Mouse (Mus musculus) embryo, embryonic 9.5 days (tissue): Measurements from ENCODE around the gene Vamp9.
A peak's percentile ranks its signal among the peaks of the same experiment; 100 is the strongest.

Source experiments
- DNase-seq: peaks from one replicate; pipeline ENCODE4 v3.0.0-alpha.2; 2017; ENCODE audit errors: extremely low spot score

Vamp9 gene

DNA sequence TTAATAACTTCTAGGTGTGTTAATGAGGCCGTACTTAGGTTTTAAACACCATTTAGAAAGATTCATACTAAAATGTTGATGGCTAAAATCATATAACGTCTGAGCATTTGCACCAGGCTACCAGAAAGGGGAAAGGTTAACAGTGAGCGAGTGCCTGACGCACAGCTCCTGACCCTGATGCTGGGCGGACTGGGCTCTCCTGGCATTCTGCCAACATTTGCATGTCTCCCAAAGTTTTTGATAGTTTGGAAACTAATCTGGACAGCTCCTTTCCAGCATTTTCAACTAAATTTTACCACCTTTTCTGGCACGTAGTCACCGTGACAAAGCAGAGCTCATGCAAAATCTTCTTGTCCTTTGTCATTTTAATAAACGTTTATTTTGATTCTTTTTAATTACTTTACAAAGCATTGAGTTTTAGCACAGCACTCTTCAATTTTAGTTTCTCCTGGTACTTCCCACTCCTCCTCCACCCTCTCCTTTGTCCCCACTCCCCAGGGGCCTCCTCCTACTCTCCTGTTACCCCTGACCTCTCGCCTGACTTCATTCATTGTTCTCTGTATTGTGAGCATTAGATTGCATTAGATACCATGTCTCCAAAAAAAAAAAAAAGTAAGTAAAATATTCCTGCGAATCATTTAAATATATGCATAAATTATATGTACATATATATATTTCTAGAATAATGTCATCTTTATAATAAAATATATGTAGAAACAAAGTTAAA, 35.9 kb downstream of the Vamp9 start:
- DNase-seq = no peak

DNA sequence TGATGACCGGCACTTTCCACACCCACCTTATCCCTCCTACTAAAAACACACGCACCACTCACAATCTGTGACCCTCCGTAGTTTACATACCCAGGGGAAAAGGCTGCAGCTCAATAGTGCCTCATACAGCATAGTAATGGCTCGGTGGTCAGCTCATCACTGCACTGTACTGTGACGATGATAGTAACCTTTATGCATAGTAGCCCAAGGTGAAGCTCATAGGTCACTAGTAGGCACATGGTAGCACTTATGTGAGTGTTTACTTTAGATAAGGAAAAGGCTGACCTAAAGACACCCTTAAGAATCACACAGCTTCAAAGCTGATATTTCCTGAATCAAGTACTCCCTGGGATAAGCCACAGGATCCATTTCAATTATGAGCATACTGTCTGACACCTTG, 46.5 kb downstream of the Vamp9 start:
- DNase-seq = no peak

GRCm38 (mm10) chr5:99953883-99954282, 47.8 kb downstream of the Vamp9 start:
- DNase-seq = no peak

- DNase-seq = no peak
These were observed 52.6 kb downstream of the Vamp9 start for GRCm38 (mm10) chr5:99958666-99959065.

DNA sequence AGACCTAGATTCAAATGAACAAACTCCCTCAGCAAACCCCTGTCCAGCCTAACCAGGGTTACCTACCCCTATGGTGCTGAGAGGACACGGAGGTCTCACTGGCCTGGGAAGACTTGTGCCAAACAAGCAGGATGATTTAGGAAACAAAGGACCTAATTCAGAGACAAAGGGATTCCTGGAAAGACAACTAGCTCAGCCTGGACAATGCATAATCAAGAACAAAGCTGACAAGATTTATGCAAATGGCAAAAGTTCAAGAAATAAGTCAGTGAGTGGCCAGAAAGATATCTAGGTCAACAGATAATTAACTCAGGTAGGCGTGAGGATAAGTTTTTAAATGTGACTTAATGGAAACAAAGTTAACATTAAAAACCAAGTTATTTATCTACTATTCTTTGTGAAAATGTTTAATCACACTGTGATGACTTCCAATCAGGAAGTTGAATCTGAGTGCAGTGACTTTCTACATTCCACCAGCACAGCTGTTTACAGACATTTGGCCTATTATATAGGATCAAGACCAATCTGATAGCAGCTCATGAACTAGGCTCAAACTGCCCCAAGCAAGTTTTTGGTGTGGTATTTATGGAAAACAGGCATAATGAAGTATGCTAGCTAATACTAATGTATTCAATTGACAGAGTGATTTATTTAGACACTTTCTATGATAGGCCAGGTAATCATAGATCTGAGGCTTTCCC, 53.3 kb downstream of the Vamp9 start:
- no peak for DNase-seq

DNA sequence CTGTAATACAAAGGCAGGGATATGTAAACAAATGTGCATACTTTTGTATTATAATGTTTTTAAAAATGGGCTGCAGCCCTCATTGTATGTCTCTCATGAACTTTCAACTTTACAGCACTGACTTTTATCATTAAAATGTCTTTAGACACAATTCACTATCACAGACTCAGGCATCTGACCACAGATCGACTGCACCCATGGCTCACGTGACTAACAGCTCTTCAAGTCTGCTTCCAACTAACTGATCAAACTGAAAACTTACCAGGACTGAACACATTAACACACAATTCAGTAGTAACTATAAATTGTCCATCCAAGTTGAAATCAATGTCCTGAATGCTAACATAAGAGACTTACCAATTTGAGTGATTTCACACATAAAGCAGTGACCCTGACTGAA, 53.9 kb downstream of the Vamp9 start:
- no peak for DNase-seq

- DNase-seq = no peak
These were observed 67.9 kb downstream of the Vamp9 start for GRCm38 (mm10) chr5:99973941-99974340.

- no peak for DNase-seq
These were observed 69.0 kb downstream of the Vamp9 start for GRCm38 (mm10) chr5:99975061-99975460.

GRCm38 (mm10) chr5:99975776-99976175, 69.7 kb downstream of the Vamp9 start:
- no peak for DNase-seq

DNA sequence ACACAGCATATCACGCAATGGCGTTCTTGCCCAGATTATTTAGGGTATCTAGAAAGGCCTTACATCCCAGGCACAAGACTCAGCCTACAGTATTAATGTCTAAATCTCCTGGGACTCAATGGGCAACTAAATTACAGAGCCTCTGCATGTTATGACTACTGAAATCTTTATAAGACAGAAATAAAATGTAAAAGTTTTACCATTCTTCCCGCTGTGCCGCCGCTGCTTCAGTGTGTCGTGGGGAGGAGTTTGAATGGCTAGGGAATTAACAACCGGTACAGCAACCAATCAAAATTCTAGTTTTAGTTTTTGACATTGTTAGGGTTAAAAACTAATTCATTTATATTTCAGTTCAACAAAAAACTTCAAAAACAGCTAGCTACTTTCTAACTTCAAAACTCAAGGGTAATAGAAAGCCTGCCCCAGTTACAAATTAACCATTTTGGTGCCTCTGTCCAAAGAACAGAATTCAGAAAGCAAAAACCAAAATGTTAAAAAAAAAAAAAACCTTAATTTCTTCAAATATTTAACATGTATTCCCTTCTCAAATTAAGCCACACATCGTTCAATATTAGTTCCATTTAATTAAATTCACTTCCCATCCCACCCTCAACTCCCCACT, 70.4 kb downstream of the Vamp9 start:
- no peak for DNase-seq

- DNase-seq = peak; percentile 84
These were observed 71.7 kb downstream of the Vamp9 start for GRCm38 (mm10) chr5:99977516-99978301.

GRCm38 (mm10) chr5:99978699-99979442, 72.8 kb downstream of the Vamp9 start, which contains the start of the genes Hnrnpd and 4930524J08Rik:
Hnrnpd (minus strand) TSS chr5:99978938.
4930524J08Rik (plus strand) TSS chr5:99979061.
- DNase-seq = peak; percentile 98

DNA sequence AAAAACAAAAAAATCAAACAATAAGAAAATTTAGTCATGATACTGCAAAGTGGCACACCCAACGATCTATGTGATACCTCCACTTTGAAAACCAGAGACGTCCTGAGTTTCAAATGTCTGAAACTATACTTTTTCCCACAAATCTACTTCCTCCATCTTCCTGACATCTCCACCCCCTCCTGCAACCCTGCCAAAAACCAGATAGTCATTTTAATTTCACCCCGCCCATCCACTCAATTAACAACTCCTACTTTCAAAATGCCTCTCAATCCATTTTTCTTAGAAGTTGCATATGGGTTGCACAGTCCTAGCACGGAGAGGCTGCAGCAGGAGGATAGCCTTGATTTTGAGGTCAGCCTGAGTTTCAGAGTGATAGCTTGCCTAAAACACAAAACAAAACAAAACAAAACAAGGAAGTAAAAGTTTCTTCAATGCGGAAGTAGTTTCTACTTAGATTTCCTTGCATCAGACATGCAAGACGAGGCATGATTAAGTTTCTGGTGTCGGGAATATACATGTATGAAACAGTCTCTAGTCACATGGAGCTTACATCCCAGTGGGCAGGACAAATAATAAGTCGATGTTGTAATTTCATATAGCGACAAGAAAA, 77.5 kb downstream of the Vamp9 start:
- DNase-seq = no peak

DNA sequence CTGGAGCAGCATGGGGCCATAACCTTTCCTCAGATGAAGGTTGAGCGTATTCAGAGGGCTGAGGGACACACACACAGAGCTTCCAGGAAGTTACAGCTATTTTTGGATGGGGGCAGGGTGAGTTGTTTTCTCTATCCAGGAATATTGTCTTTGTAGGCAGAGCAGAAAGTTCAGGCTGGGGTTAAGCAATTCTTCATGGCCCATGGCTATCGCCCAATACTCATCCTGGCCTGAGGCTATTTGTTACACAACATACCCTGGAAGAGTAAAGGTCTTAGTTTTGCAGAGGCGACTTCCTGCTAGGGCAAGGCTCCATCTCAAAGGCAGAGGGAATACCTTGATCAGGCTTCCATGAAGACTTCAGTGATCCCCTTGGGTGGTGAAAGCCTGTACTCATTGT, 88.1 kb downstream of the Vamp9 start:
- no peak for DNase-seq

- no peak for DNase-seq
These were observed 88.6 kb downstream of the Vamp9 start for GRCm38 (mm10) chr5:99994680-99995079.

DNA sequence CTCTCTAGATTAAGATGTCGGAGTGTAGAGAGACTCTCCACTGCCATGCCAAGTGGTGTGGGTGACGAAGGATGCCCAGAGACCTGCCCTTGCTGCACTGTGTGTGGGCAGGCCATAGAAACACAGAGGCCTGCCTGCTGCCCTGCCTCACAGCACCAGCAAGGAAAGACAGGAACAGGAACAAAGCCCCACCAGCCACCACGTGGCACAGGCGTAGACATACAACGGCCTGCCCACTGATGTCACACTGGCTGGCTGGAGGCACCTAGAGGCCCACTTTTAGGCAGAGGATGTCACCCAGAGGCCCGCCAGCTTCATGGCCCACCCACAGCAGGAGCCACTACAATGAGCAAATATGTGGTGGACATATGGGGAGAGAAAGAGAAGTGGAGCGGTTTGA, 94.0 kb downstream of the Vamp9 start:
- DNase-seq = no peak

DNA sequence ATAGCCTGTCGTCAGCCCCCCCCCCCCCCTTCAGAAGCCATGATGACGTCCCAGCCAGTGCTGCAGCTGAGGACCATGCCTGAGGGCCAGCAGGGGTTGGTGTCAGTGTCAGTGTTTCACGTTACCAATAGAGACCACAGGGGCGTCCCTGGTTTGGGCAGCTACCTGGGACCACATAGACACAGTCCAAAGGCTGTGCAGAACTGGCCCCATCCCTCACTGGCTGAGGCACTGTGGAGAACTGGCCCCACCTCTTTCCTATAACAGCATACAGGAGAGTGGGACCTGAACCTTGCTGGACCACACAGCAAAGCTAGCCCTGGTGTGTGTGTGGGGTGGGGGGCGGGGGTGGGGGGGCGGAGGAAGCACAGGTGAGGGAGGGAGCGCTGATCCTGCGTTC, 94.4 kb downstream of the Vamp9 start:
- DNase-seq = no peak
